In genomic region chr11:94491749-94492099, GRCm38 (mm10) we compare ENCODE assay signal across 11 mouse cellular contexts. TPM values are rescaled to one million over a fixed set of nuclear protein-coding genes. Genes with fewer than 3 reads are reported as not detected.
DNase-seq lines count a peak whose midpoint lies in the region; ATAC-seq lines count a peak whose summit lies in the region.
"Had no signal": no experiment of that assay in that cellular context is flagged by ENCODE, and none has a peak within 500 bp of the region (broad histone marks: within the 10 kb centered on the region; RNA-seq: fewer than 3 reads in every experiment).

No protein-coding gene starts in this region.

- peaks cover 4% of the 10 kb centered on the region; the same call in 1 of the 2 replicates for H3K27me3 ChIP-seq in kidney, embryonic 16.5 days (ENCODE audit: insufficient read depth, low read length)
- peaks cover 63% of the 10 kb centered on the region for H3K27me3 ChIP-seq in forebrain, embryonic 12.5 days
- H3K27me3 ChIP-seq in intestine, embryonic 16.5 days (replicated peaks; ENCODE audit: control insufficient read depth, insufficient read depth, low read length) = peaks cover 1% of the 10 kb centered on the region; the same call in 1 of the 2 replicates
- H3K27me3 ChIP-seq in neural tube, embryonic 13.5 days = peaks cover 50% of the 10 kb centered on the region

- no peak; the same call in 1 of the 2 replicates for ATAC-seq in kidney, embryonic 16.5 days (ENCODE audit: low FRiP score, low TSS enrichment)
- no peak for ATAC-seq in forebrain, embryonic 12.5 days (ENCODE audit: low FRiP score)
- peak; percentile 21; the same call in 1 of the 2 replicates for ATAC-seq in intestine, embryonic 16.5 days
- no peak for ATAC-seq in neural tube, embryonic 13.5 days (ENCODE audit: low read depth)

- peak overlapping the region; percentile 50 for H3K4me3 ChIP-seq in kidney, embryonic 16.5 days (ENCODE audit: low read length)
- no peak overlapping the region for H3K4me3 ChIP-seq in forebrain, embryonic 12.5 days (replicated peaks)
- H3K4me3 ChIP-seq in intestine, embryonic 16.5 days (ENCODE audit: low read length) = peak overlapping the region; percentile 56
- H3K4me3 ChIP-seq in neural tube, embryonic 13.5 days = peak overlapping the region; percentile 51

- peaks cover 35% of the 10 kb centered on the region for H3K4me1 ChIP-seq in kidney, embryonic 16.5 days (ENCODE audit: insufficient read depth, low read length)
- H3K4me1 ChIP-seq in forebrain, embryonic 12.5 days = peaks cover 22% of the 10 kb centered on the region
- peaks cover 10% of the 10 kb centered on the region for H3K4me1 ChIP-seq in intestine, embryonic 16.5 days (ENCODE audit: control insufficient read depth, insufficient read depth, low read length)
- H3K4me1 ChIP-seq in neural tube, embryonic 13.5 days (replicated peaks) = peaks cover 13% of the 10 kb centered on the region

- peak overlapping the region; percentile 77 for H3K4me2 ChIP-seq in kidney, embryonic 16.5 days (replicated peaks; ENCODE audit: low read depth, low read length)
- peak overlapping the region; percentile 75 for H3K4me2 ChIP-seq in forebrain, embryonic 12.5 days
- peak overlapping the region; percentile 90; the same call in 1 of the 2 replicates for H3K4me2 ChIP-seq in intestine, embryonic 16.5 days (ENCODE audit: low read depth, low read length)
- H3K4me2 ChIP-seq in neural tube, embryonic 13.5 days = peak overlapping the region; percentile 70

- peak overlapping the region; percentile 70 for H3K9ac ChIP-seq in kidney, embryonic 16.5 days (replicated peaks; ENCODE audit: low read length)
- no peak overlapping the region for H3K9ac ChIP-seq in forebrain, embryonic 12.5 days
- H3K9ac ChIP-seq in intestine, embryonic 16.5 days (ENCODE audit: low read depth, low read length) = peak overlapping the region; percentile 74
- H3K9ac ChIP-seq in neural tube, embryonic 13.5 days = 0 out of 2 replicates have a peak overlapping the region, but pooled peaks have one; percentile 75

- H3K9me3 ChIP-seq in kidney, embryonic 16.5 days (ENCODE audit: low read length) = no peaks in the 10 kb centered on the region
- H3K9me3 ChIP-seq in forebrain, embryonic 12.5 days = no peaks in the 10 kb centered on the region
- H3K9me3 ChIP-seq in intestine, embryonic 16.5 days (ENCODE audit: control insufficient read depth, low read length) = no peaks in the 10 kb centered on the region
- H3K9me3 ChIP-seq in neural tube, embryonic 13.5 days = no peaks in the 10 kb centered on the region
- H3K9me3 ChIP-seq: megakaryocyte, embryonic 14.5 days had no signal

- no peak for DNase-seq in kidney, postnatal 10 days
- no peak for DNase-seq in thymus, postnatal 14 days
- no peak for DNase-seq in gastrocnemius, postnatal 25 days
- DNase-seq in lung, postnatal 4 days = no peak
- DNase-seq: kidney, adult 9 months had no signal

- no peak overlapping the region for H3K27ac ChIP-seq in kidney, embryonic 16.5 days (ENCODE audit: low read length)
- no peak overlapping the region for H3K27ac ChIP-seq in forebrain, embryonic 12.5 days
- no peak overlapping the region for H3K27ac ChIP-seq in intestine, embryonic 16.5 days (ENCODE audit: low read length)
- no peak overlapping the region for H3K27ac ChIP-seq in neural tube, embryonic 13.5 days (replicated peaks)

- H3K36me3 ChIP-seq in kidney, embryonic 16.5 days (ENCODE audit: insufficient read depth, low read length) = peaks cover 4% of the 10 kb centered on the region; the same call in 1 of the 2 replicates
- no peaks in the 10 kb centered on the region for H3K36me3 ChIP-seq in forebrain, embryonic 12.5 days (replicated peaks)
- H3K36me3 ChIP-seq in intestine, embryonic 16.5 days (ENCODE audit: control insufficient read depth, insufficient read depth, low read length) = no peaks in the 10 kb centered on the region
- H3K36me3 ChIP-seq in neural tube, embryonic 13.5 days = no peaks in the 10 kb centered on the region

- 68% methylated on average over 7 of the region's 7 CpGs for WGBS in kidney, embryonic 16.5 days
- WGBS in forebrain, embryonic 12.5 days = 67% methylated on average over 7 of the region's 7 CpGs
- WGBS in intestine, embryonic 16.5 days = 71% methylated on average over 7 of the region's 7 CpGs
- 65% methylated on average over 7 of the region's 7 CpGs for WGBS in neural tube, embryonic 13.5 days

RNA-seq across cellular contexts. Expression of gene Spata20, which starts 5.7 kb away (rescaled TPM):
- polyA plus RNA-seq in kidney, embryonic 16.5 days (2015; fragmentation: Nextera tagmentation; extraction: Ambion mirVana) = 0.19 and 0.37 TPM in 2 replicates
- polyA plus RNA-seq in forebrain, embryonic 12.5 days (2016; fragmentation: Nextera tagmentation; extraction: Ambion mirVana) = 0.19 and 0.26 TPM in 2 replicates
- polyA plus RNA-seq in intestine, embryonic 16.5 days (2015; fragmentation: Nextera tagmentation; extraction: Ambion mirVana) = 0.13 and 0.16 TPM in 2 replicates
- polyA plus RNA-seq in neural tube, embryonic 13.5 days (2015; fragmentation: Nextera tagmentation; extraction: Ambion mirVana) = 0.28 TPM in 1 of 2 replicates, not detected in the other
- total RNA-seq in gastrocnemius, postnatal 25 days (2021) = not detected
- total RNA-seq: MEL had no signal

RNA-seq across cellular contexts. Expression of gene Epn3, which starts 8.1 kb away (rescaled TPM):
- 23.4 and 28.2 TPM in 2 replicates for polyA plus RNA-seq in kidney, embryonic 16.5 days (2015; fragmentation: Nextera tagmentation; extraction: Ambion mirVana)
- 0.52 and 0.97 TPM in 2 replicates for polyA plus RNA-seq in forebrain, embryonic 12.5 days (2016; fragmentation: Nextera tagmentation; extraction: Ambion mirVana)
- polyA plus RNA-seq in intestine, embryonic 16.5 days (2015; fragmentation: Nextera tagmentation; extraction: Ambion mirVana) = 1.5 and 1.7 TPM in 2 replicates
- 0.24 and 0.51 TPM in 2 replicates for polyA plus RNA-seq in neural tube, embryonic 13.5 days (2015; fragmentation: Nextera tagmentation; extraction: Ambion mirVana)
- total RNA-seq in gastrocnemius, postnatal 25 days (2021) = under 1 TPM; 0.08 to 0.43 TPM
- total RNA-seq: MEL had no signal

RNA-seq across cellular contexts. Expression of gene Cacna1g, which starts 17.7 kb away (rescaled TPM):
- 10.2 and 10.3 TPM in 2 replicates for polyA plus RNA-seq in kidney, embryonic 16.5 days (2015; fragmentation: Nextera tagmentation; extraction: Ambion mirVana)
- 9.6 and 12.1 TPM in 2 replicates for polyA plus RNA-seq in forebrain, embryonic 12.5 days (2016; fragmentation: Nextera tagmentation; extraction: Ambion mirVana)
- 4.9 and 5.4 TPM in 2 replicates for polyA plus RNA-seq in intestine, embryonic 16.5 days (2015; fragmentation: Nextera tagmentation; extraction: Ambion mirVana)
- polyA plus RNA-seq in neural tube, embryonic 13.5 days (2015; fragmentation: Nextera tagmentation; extraction: Ambion mirVana) = 8.9 and 9.3 TPM in 2 replicates
- 1 to 10 TPM; 2.0 to 3.2 TPM for total RNA-seq in gastrocnemius, postnatal 25 days (2021)

RNA-seq across cellular contexts. Expression of gene Mycbpap, which starts 29.8 kb away (rescaled TPM):
- 4.3 and 5.1 TPM in 2 replicates for polyA plus RNA-seq in kidney, embryonic 16.5 days (2015; fragmentation: Nextera tagmentation; extraction: Ambion mirVana)
- 3.7 and 3.8 TPM in 2 replicates for polyA plus RNA-seq in forebrain, embryonic 12.5 days (2016; fragmentation: Nextera tagmentation; extraction: Ambion mirVana)
- polyA plus RNA-seq in intestine, embryonic 16.5 days (2015; fragmentation: Nextera tagmentation; extraction: Ambion mirVana) = 3.0 and 3.2 TPM in 2 replicates
- polyA plus RNA-seq in neural tube, embryonic 13.5 days (2015; fragmentation: Nextera tagmentation; extraction: Ambion mirVana) = 1.9 and 2.1 TPM in 2 replicates
- not detected for total RNA-seq in gastrocnemius, postnatal 25 days (2021)

RNA-seq across cellular contexts. Expression of gene Rsad1, which starts 57.3 kb away (rescaled TPM):
- 4.3 and 6.1 TPM in 2 replicates for polyA plus RNA-seq in kidney, embryonic 16.5 days (2015; fragmentation: Nextera tagmentation; extraction: Ambion mirVana)
- polyA plus RNA-seq in forebrain, embryonic 12.5 days (2016; fragmentation: Nextera tagmentation; extraction: Ambion mirVana) = 2.8 and 3.0 TPM in 2 replicates
- polyA plus RNA-seq in intestine, embryonic 16.5 days (2015; fragmentation: Nextera tagmentation; extraction: Ambion mirVana) = 2.4 and 3.6 TPM in 2 replicates
- 4.7 and 5.4 TPM in 2 replicates for polyA plus RNA-seq in neural tube, embryonic 13.5 days (2015; fragmentation: Nextera tagmentation; extraction: Ambion mirVana)
- total RNA-seq in gastrocnemius, postnatal 25 days (2021) = 1 to 10 TPM; 2.6 to 4.1 TPM
